Mouse (Mus musculus) liver, postnatal 0 days (tissue): Measurements from ENCODE around the gene Tescl. TPM values are rescaled to one million over a fixed set of nuclear protein-coding genes. Genes with fewer than 3 reads are reported as not detected.

ENCODE experiments used
- ATAC-seq: fragments of 200-750 bp; cut with Nextera tagmentation; 2 replicates; pipeline ENCODE4 v1.8.0; 2017; ENCODE audit warnings: mild to moderate bottlenecking, moderate library complexity
- DNase-seq: peaks from one replicate; pipeline ENCODE4 v3.0.0-alpha.2; 2016
- H3K27ac ChIP-seq: fragments of 300-500 bp; sonication (generic); 2 replicates; pipeline ENCODE4 v1.5.1; 2014; ENCODE audit warnings: antibody characterized with exemption, moderate library complexity, mild to moderate bottlenecking, low read depth
- H3K27me3 ChIP-seq: fragments of 300-500 bp; sonication (generic); 2 replicates; pipeline ENCODE4 v1.6.1; 2014; ENCODE audit warnings: low read length, control low read depth, mixed read lengths; ENCODE audit not compliant: insufficient read depth
- H3K36me3 ChIP-seq: fragments of 300-500 bp; sonication (generic); replicated peaks from 2 replicates; pipeline ENCODE4 v1.6.1; 2014; ENCODE audit warnings: mild to moderate bottlenecking, control low read depth, low read length, moderate library complexity, mixed read lengths; ENCODE audit not compliant: insufficient read depth
- H3K4me1 ChIP-seq: fragments of 300-500 bp; sonication (generic); 2 replicates; pipeline ENCODE4 v1.6.1; 2014; ENCODE audit warnings: antibody characterized with exemption, mild to moderate bottlenecking, control low read depth; ENCODE audit not compliant: insufficient read depth
- H3K4me2 ChIP-seq: fragments of 300-500 bp; sonication (generic); 2 replicates; pipeline ENCODE4 v1.6.1; 2014; ENCODE audit warnings: low read depth, mild to moderate bottlenecking, low read length, moderate library complexity, mixed read lengths
- H3K4me3 ChIP-seq: fragments of 300-500 bp; sonication (generic); 2 replicates; pipeline ENCODE4 v1.5.1; 2014; ENCODE audit warnings: low read depth, low read length
- H3K9ac ChIP-seq: fragments of 300-500 bp; sonication (generic); replicated peaks from 2 replicates; pipeline ENCODE4 v1.6.1; 2014; ENCODE audit warnings: mild to moderate bottlenecking, moderate library complexity
- H3K9me3 ChIP-seq: fragments of 300-500 bp; sonication (generic); 2 replicates; pipeline ENCODE4 v1.6.1; 2016; ENCODE audit warnings: mild to moderate bottlenecking, control low read depth, low read length, mixed read lengths
- CTCF ChIP-seq: sonication (generic); IDR thresholded peaks from 2 replicates; pipeline ENCODE4 v1.5.1; 2016; ENCODE audit warnings: antibody characterized with exemption, low read depth
- EP300 ChIP-seq: IDR thresholded peaks from 2 replicates; pipeline ENCODE4 v1.6.1; 2016; ENCODE audit warnings: antibody characterized with exemption, low read depth, mild to moderate bottlenecking
- WGBS: fragments of 180-500 bp; shearing (Covaris S2); extraction: QIAGEN DNeasy Blood & Tissue Kit; methylation state at CpG from one replicate; pipeline ENCODE4 v1.1.7; 2014; ENCODE audit not compliant: insufficient replicate concordance; 5-methylcytosine and 5-hydroxymethylcytosine counted together
- polyA plus RNA-seq: library from polyadenylated mRNA; unstranded; fragments of >200 nt; fragmentation: Nextera tagmentation; extraction: Ambion mirVana; gene quantifications from 2 replicates; pipeline ENCODE4 v1.2.1, GENCODE M21; 2015

Gene Tescl
- polyA plus RNA-seq, 1 experiment from 2014 or later, result not detected

DNA sequence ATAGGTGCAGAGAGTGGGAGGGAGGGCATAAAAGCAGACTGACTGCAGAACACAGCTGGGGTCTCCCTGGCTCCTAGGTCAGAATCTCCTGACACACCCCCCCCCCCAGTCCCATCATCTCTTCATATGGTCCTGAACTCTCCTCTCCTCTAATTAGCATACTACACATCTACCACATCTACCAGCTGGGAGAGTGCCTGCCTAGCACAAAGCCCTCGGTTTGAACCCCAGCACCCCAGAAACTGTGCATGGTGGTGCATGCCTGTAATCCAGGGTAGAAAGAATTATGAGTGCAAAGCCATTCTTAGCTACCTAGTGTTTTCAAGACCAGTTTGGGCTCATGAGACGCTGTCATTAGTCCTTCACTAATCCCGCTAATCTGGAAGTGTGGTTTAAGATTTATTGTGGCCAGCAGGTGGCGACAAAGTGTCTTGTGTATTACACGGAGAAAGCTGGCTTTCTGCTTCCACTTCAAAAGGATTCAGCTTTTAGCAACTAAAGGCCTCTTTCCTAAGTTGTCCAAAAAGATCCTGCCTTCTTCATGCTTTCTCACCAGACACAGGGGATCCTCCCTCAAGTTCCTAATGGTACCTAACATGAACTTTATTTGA, 2.1 kb upstream of the Tescl start:
- H3K27ac ChIP-seq, result no peak overlapping the region
- no peak overlapping the region for H3K9ac ChIP-seq
- DNase-seq (peak; percentile 77), ATAC-seq (no peak)
- H3K4me2 ChIP-seq, result no peak overlapping the region
- H3K27me3 ChIP-seq, result peaks cover 18% of the 10 kb centered on the region
- no peaks in the 10 kb centered on the region for H3K4me1 ChIP-seq
- H3K9me3 ChIP-seq, result no peaks in the 10 kb centered on the region
- WGBS, result 6% methylated on average over 5 of the region's 5 CpGs
- no peaks in the 10 kb centered on the region for H3K36me3 ChIP-seq
- TF ChIP-seq CTCF, result peak; percentile 78
- no peak for TF ChIP-seq EP300
- no peak overlapping the region for H3K4me3 ChIP-seq

DNA sequence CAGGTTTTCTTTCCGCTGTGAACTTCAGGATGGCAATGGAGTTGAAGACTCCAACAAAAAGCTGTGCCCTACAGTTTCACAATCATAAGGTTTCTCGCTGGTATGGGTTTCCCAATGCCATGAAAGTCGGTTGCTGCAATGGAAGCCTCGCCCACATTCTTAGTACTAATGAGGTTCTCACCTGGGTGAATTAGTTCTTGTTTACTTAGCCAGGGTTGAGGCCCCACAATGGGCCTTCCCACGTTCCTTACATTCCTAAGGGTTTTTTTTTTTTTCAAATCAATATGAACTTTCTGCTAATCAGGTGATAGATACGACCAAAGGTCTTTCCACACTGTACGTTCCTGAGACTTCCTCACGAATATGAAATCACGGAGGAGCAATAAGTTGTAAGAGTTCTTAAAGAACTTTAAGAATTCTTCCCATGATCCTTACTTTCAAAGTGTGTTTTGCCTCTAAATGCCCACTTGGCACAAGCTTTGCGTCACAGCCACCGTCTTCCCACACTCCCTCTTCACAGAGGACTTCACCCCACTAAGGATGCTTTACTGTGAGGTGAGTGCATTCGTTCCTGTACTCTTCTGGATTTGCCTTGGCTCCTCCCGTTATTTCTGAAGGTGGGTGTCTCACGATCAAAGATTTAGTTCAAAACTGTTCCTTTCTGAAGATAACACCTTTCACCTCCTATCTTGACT, 6.3 kb downstream of the Tescl start:
- no peak overlapping the region for H3K4me2 ChIP-seq
- no peak for ATAC-seq

DNA sequence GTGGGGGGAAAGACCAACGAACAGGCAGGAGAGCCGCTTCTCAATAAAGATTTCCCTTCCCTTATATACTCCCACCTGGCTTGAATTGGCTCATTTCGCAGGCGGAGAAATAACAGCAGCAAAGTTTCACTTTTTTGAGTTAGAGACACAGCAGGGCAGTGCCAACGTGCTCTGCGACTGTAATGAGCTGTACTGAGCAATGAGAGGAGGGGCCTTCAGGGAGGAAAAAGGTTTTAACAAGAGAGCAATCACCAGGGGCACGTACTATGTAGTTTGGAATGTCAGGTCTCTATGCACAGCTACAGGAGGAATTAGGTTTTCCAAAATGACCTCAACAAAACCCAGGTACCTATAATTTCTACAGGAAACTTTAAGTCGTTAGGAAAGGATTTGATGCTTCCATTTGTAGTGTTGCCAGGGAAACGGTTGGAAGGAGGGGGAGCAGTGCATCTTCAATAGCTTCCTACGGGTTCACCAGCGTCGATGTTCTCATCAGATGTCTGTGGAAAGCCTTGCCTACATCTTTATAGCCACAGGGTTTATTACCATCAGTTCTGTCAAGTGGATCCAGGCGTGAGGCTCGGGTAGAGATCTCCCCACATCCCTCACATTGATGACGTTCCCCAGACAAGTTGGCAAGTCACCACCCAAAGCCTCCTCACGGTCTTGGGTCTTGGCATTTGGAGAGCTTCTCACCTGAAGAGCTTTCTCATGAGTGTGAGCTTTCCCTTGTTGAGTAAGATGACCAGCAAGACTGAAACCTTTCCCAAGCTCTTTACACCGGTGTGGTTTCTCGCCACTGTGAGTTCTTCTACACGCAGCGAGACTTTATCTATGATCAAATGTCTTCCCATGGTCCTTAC, 7.2 kb downstream of the Tescl start:
- Histone ChIP-seq H3K27me3 (0 out of 2 replicates have a peak, but pooled peaks cover 4% of the 10 kb centered on the region), H3K4me1 (peaks cover 2% of the 10 kb centered on the region; the same call in 1 of the 2 replicates), H3K9ac (no peak overlapping the region), H3K36me3 (no peaks in the 10 kb centered on the region), H3K27ac (no peak overlapping the region), H3K9me3 (peaks cover 7% of the 10 kb centered on the region; the same call in 1 of the 2 replicates), H3K4me2 (peak overlapping the region; percentile 35; the same call in 1 of the 2 replicates), H3K4me3 (no peak overlapping the region)
- TF ChIP-seq CTCF (no peak), EP300 (no peak)
- no peak for ATAC-seq
- WGBS, result 50% methylated on average over 20 of the region's 20 CpGs
- DNase-seq, result no peak

More for the DNA sequence above, 6.3 kb downstream of the Tescl start:
- WGBS, result 66% methylated on average over 14 of the region's 14 CpGs
- Histone ChIP-seq H3K4me3 (no peak overlapping the region), H3K9me3 (peaks cover 7% of the 10 kb centered on the region; the same call in 1 of the 2 replicates), H3K27me3 (0 out of 2 replicates have a peak, but pooled peaks cover 4% of the 10 kb centered on the region), H3K4me1 (peaks cover 2% of the 10 kb centered on the region; the same call in 1 of the 2 replicates), H3K36me3 (no peaks in the 10 kb centered on the region), H3K27ac (no peak overlapping the region), H3K9ac (no peak overlapping the region)
- no peak for DNase-seq
- TF ChIP-seq EP300 (no peak), CTCF (no peak)

DNA sequence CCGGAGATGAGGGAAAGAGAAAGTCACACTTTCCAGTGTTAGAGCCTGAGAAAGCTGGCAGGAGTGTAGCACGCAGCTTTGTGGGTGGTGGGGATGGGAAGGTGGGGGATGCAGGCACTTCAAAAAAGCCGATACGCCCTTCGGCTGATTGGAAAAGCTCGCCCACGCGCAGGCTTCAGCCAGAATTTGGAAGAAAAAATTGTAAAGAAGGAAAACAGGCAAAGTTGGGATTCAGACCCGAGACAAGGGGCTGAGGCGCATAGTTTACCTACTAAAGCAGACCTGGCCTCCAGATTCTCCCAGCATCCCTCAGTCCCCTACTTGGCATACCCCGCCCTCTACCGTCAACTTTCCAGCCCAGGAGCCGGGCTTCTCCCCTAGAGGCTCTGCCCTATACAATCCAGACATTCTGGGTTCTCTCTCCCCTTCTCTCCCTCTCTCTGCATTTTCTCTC, 8.0 kb downstream of the Tescl start:
- no peak for TF ChIP-seq CTCF
- TF ChIP-seq EP300, result no peak
- no peak for ATAC-seq
- no peak overlapping the region for H3K9ac ChIP-seq

DNA sequence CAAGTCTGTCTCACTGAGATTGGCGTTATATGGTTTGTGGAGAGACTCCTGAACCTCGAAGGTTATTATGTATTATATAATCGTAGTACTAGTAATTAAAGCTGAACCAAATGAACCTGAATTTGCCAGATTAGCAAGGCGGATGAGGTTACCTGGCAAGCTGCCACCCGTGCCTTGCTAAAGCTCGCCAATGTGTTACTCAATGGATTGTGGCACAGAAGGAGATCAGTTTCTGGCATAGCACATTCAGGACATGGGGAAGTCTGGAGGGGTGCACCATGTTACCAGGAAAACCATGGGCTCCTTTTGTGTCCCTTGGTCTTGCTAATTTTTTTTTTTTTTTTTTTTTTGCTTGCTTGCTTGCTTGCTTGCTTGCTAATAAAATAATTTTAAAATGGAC, 8.5 kb downstream of the Tescl start:
- Histone ChIP-seq H3K27me3 (0 out of 2 replicates have a peak, but pooled peaks cover 4% of the 10 kb centered on the region), H3K4me2 (no peak overlapping the region), H3K27ac (no peak overlapping the region), H3K9me3 (peaks cover 7% of the 10 kb centered on the region; the same call in 1 of the 2 replicates), H3K4me1 (peaks cover 2% of the 10 kb centered on the region; the same call in 1 of the 2 replicates), H3K36me3 (no peaks in the 10 kb centered on the region), H3K4me3 (no peak overlapping the region), H3K9ac (no peak overlapping the region)
- 80% methylated on average over 6 of the region's 6 CpGs for whole genome bisulfite sequencing
- TF ChIP-seq EP300 (no peak), CTCF (no peak)
- DNase-seq, result no peak
- no peak for ATAC-seq

More for the DNA sequence above, 8.0 kb downstream of the Tescl start:
- Histone ChIP-seq H3K27me3 (0 out of 2 replicates have a peak, but pooled peaks cover 4% of the 10 kb centered on the region), H3K36me3 (no peaks in the 10 kb centered on the region), H3K9me3 (peaks cover 7% of the 10 kb centered on the region; the same call in 1 of the 2 replicates), H3K4me3 (no peak overlapping the region), H3K4me2 (peak overlapping the region; percentile 35; the same call in 1 of the 2 replicates), H3K4me1 (peaks cover 2% of the 10 kb centered on the region; the same call in 1 of the 2 replicates), H3K27ac (no peak overlapping the region)
- no peak for DNase-seq
- WGBS, result 12% methylated on average over 12 of the region's 13 CpGs
